Mouse (Mus musculus): Measurements from ENCODE around the gene Mroh8. TPM values are rescaled to one million over a fixed set of nuclear protein-coding genes. Genes with fewer than 3 reads are reported as not detected.

Gene Mroh8
- total RNA-seq (2012; rRNA removed) = 0.10 and 0.15 TPM in 2 replicates
- under 1 TPM in 1 of 2 experiments, not detected in 1; 0.18 TPM for polyA plus RNA-seq (2012; ENCODE audit: insufficient read depth in 1 of 2, insufficient read length in 2 of 2, low read depth in 1 of 2, low replicate concordance in 2 of 2, missing spikeins in 1 of 2)

- H3K4me3 ChIP-seq (ENCODE audit: control insufficient read depth in 1 of 2, insufficient read depth in 1 of 2, low read depth in 2 of 2, low read length in 2 of 2) = peak within 1 kb of the TSS; percentile 80 to 98
- peak within 1 kb of the TSS; percentile 78 for H3K27ac ChIP-seq (ENCODE audit: control insufficient read depth, low read depth, low read length)
- H3K36me3 ChIP-seq (ENCODE audit: control insufficient read depth in 1 of 2, insufficient read depth in 2 of 2, low read length in 2 of 2) = peaks cover 2 to 9% of the 10 kb centered on the region in 2 experiments; a peak in 3 of 4 replicates
- H3K4me1 ChIP-seq (ENCODE audit: control insufficient read depth in 1 of 2, insufficient read depth in 2 of 2, low read length in 2 of 2) = peaks cover 4 to 16% of the 10 kb centered on the region in 2 experiments
- peak; percentile 65 for DNase-seq (ENCODE audit: low read depth, low spot score)
- no peaks in the 10 kb centered on the region for H3K27me3 ChIP-seq (ENCODE audit: control insufficient read depth in 1 of 2, insufficient read depth in 2 of 2, low read length in 2 of 2)
- TF ChIP-seq TAL1 (IDR thresholded peaks at IDR 0.05; ENCODE audit: low read length) = no peak
- TF ChIP-seq MYB (IDR thresholded peaks at IDR 0.05; ENCODE audit: low read depth, low read length) = no peak
- peak; percentile 42 for TF ChIP-seq MXI1 (IDR thresholded peaks at IDR 0.05; ENCODE audit: low read depth, low read length)
- peak within 1 kb of the TSS; percentile 98 for H3K9ac ChIP-seq (ENCODE audit: control insufficient read depth, low read depth, low read length, poor library complexity, severe bottlenecking)
- no peaks in the 10 kb centered on the region for H3K9me3 ChIP-seq (replicated peaks; ENCODE audit: insufficient read depth, low read length)
- peaks cover 38% of the 10 kb centered on the region for H3K79me2 ChIP-seq (ENCODE audit: control insufficient read depth, insufficient read depth, low read length, poor library complexity)
Measured at GRCm38 (mm10) chr2:157279416-157279800, at the start of gene Mroh8. Mroh8 (minus strand) TSS chr2:157279549.

GRCm38 (mm10) chr2:157328570-157328969 lies 49.2 kb upstream of the Mroh8 start:
- no peak for DNase-seq (ENCODE audit: low read depth, low spot score)
- Histone ChIP-seq H3K4me3 (ENCODE audit: control insufficient read depth in 1 of 2, insufficient read depth in 1 of 2, low read depth in 2 of 2, low read length in 2 of 2) (peak overlapping the region in 1 of 2 experiments; percentile 11; a peak in 1 of 4 replicates), H3K9ac (ENCODE audit: control insufficient read depth, low read depth, low read length, poor library complexity, severe bottlenecking) (no peak overlapping the region), H3K27me3 (ENCODE audit: control insufficient read depth in 1 of 2, insufficient read depth in 2 of 2, low read length in 2 of 2) (peaks cover 0 to 2% of the 10 kb centered on the region in 2 experiments; a peak in 1 of 4 replicates), H3K36me3 (ENCODE audit: control insufficient read depth in 1 of 2, insufficient read depth in 2 of 2, low read length in 2 of 2) (no peaks in the 10 kb centered on the region; a peak in 1 of 4 replicates), H3K4me1 (ENCODE audit: control insufficient read depth in 1 of 2, insufficient read depth in 2 of 2, low read length in 2 of 2) (peaks cover 0 to 4% of the 10 kb centered on the region in 2 experiments; a peak in 1 of 4 replicates), H3K9me3 (replicated peaks; ENCODE audit: insufficient read depth, low read length) (no peaks in the 10 kb centered on the region), H3K27ac (ENCODE audit: control insufficient read depth, low read depth, low read length) (no peak overlapping the region), H3K79me2 (ENCODE audit: control insufficient read depth, insufficient read depth, low read length, poor library complexity) (no peaks in the 10 kb centered on the region)
- TF ChIP-seq ZKSCAN1 (IDR thresholded peaks at IDR 0.05; ENCODE audit: low read depth, low read length) (no peak), USF1 (IDR thresholded peaks at IDR 0.05; ENCODE audit: low read depth, low read length) (peak; percentile 57; the same call in 1 of the 2 replicates)

- no peaks in the 10 kb centered on the region; a peak in 1 of 4 replicates for H3K36me3 ChIP-seq (ENCODE audit: control insufficient read depth in 1 of 2, insufficient read depth in 2 of 2, low read length in 2 of 2)
- no peaks in the 10 kb centered on the region for H3K79me2 ChIP-seq (ENCODE audit: control insufficient read depth, insufficient read depth, low read length, poor library complexity)
- DNase-seq (ENCODE audit: low read depth, low spot score) = peak; percentile 63
- H3K27me3 ChIP-seq (ENCODE audit: control insufficient read depth in 1 of 2, insufficient read depth in 2 of 2, low read length in 2 of 2) = peaks cover 0 to 2% of the 10 kb centered on the region in 2 experiments; a peak in 1 of 4 replicates
- no peak overlapping the region for H3K27ac ChIP-seq (ENCODE audit: control insufficient read depth, low read depth, low read length)
- no peak overlapping the region for H3K9ac ChIP-seq (ENCODE audit: control insufficient read depth, low read depth, low read length, poor library complexity, severe bottlenecking)
- no peak for TF ChIP-seq POLR2AphosphoS2 (IDR thresholded peaks at IDR 0.05; ENCODE audit: low read length)
- TF ChIP-seq RAD21 (IDR thresholded peaks at IDR 0.05; ENCODE audit: low read depth, low read length) = no peak
- TF ChIP-seq POLR2A (IDR thresholded peaks at IDR 0.05; ENCODE audit: control insufficient read depth in 1 of 2, insufficient read depth in 1 of 2, low read depth in 1 of 2, low read length in 2 of 2, poor library complexity in 1 of 2) = no peak
- TF ChIP-seq TCF12 (IDR thresholded peaks at IDR 0.05; ENCODE audit: low read depth, low read length) = no peak
- no peak for TF ChIP-seq USF1 (IDR thresholded peaks at IDR 0.05; ENCODE audit: low read depth, low read length)
- TF ChIP-seq POLR2AphosphoS5 (IDR thresholded peaks at IDR 0.05; ENCODE audit: borderline replicate concordance, low read depth, low read length) = no peak
- no peak for TF ChIP-seq CHD1 (IDR thresholded peaks at IDR 0.05; ENCODE audit: low read depth, low read length)
- TF ChIP-seq JUND (IDR thresholded peaks at IDR 0.05; ENCODE audit: low read depth, low read length) = no peak
- TF ChIP-seq KAT2A (conservative IDR thresholded peaks at IDR 0.05; ENCODE audit: low read depth, low read length) = no peak
- peaks cover 0 to 4% of the 10 kb centered on the region in 2 experiments; a peak in 1 of 4 replicates for H3K4me1 ChIP-seq (ENCODE audit: control insufficient read depth in 1 of 2, insufficient read depth in 2 of 2, low read length in 2 of 2)
- H3K9me3 ChIP-seq (replicated peaks; ENCODE audit: insufficient read depth, low read length) = no peaks in the 10 kb centered on the region
- H3K4me3 ChIP-seq (ENCODE audit: control insufficient read depth in 1 of 2, insufficient read depth in 1 of 2, low read depth in 2 of 2, low read length in 2 of 2) = no peak overlapping the region
Measured at GRCm38 (mm10) chr2:157328106-157328505, 48.8 kb upstream of the Mroh8 start.
